Mouse (Mus musculus) erythroblast, embryonic 14.5 days (primary cell): ENCODE results near the gene Gpr108. TPM values are rescaled to one million over a fixed set of nuclear protein-coding genes. Genes with fewer than 3 reads are reported as not detected.
"Not testable (repeated sequence)": the region's sequence is repeated elsewhere in the genome, so short reads cannot be mapped to it uniquely, and the experiment has no call there.

Source experiments
- H3K27me3 ChIP-seq: 2 replicates; pipeline ENCODE4 v1.6.1; 2012; ENCODE audit warnings: inconsistent platforms; ENCODE audit not compliant: control insufficient read depth
- H3K36me3 ChIP-seq: 2 replicates; pipeline ENCODE4 v1.6.1; 2012; ENCODE audit warnings: mild to moderate bottlenecking, inconsistent platforms; ENCODE audit not compliant: control insufficient read depth
- H3K4me1 ChIP-seq: 2 replicates; pipeline ENCODE4 v1.6.1; 2012; ENCODE audit warnings: inconsistent platforms; ENCODE audit not compliant: control insufficient read depth
- H3K4me3 ChIP-seq: replicated peaks from 2 replicates; pipeline ENCODE3; 2012; ENCODE audit warnings: moderate library complexity, mild to moderate bottlenecking, inconsistent platforms
- H3K9me3 ChIP-seq: 2 replicates; pipeline ENCODE4 v1.6.1; 2012; ENCODE audit warnings: low read length, inconsistent platforms, mixed read lengths; ENCODE audit not compliant: control insufficient read depth
- GATA1 ChIP-seq: IDR thresholded peaks from 2 replicates; pipeline ENCODE4 v1.6.1; 2012; ENCODE audit warnings: low read length, inconsistent platforms, mixed read lengths
- TAL1 ChIP-seq: IDR thresholded peaks from 3 replicates; pipeline ENCODE4 v1.6.1; 2012; ENCODE audit warnings: low read length, inconsistent platforms, mixed read lengths
- polyA plus RNA-seq: library from polyadenylated mRNA; stranded (reverse); fragments of >175 nt; gene quantifications from 2 replicates; pipeline ENCODE4 v1.2.3, GENCODE M21; 2012

Gene Gpr108
- polyA plus RNA-seq, 1 experiment: 1.4 TPM

GRCm38 (mm10) chr17:57285077-57285476, 36.8 kb upstream of the Gpr108 start:
- H3K9me3 ChIP-seq: no peaks in the 10 kb centered on the region
- no peak for TF ChIP-seq TAL1
- no peak for TF ChIP-seq GATA1
- H3K27me3 ChIP-seq: peaks cover under 1% of the 10 kb centered on the region
- no peaks in the 10 kb centered on the region for H3K36me3 ChIP-seq
- H3K4me3 ChIP-seq: no peak overlapping the region
- H3K4me1 ChIP-seq: no peaks in the 10 kb centered on the region; the same call in 1 of the 2 replicates

GRCm38 (mm10) chr17:57283906-57284305, 35.7 kb upstream of the Gpr108 start:
- Histone ChIP-seq H3K27me3 (peaks cover 11% of the 10 kb centered on the region), H3K9me3 (no peaks in the 10 kb centered on the region), H3K4me3 (no peak overlapping the region), H3K4me1 (peaks cover 2% of the 10 kb centered on the region), H3K36me3 (no peaks in the 10 kb centered on the region)
- TF ChIP-seq GATA1 (no peak), TAL1 (no peak)

- Histone ChIP-seq H3K36me3 (no peaks in the 10 kb centered on the region), H3K4me1 (peaks cover 20% of the 10 kb centered on the region), H3K27me3 (peaks cover 35% of the 10 kb centered on the region), H3K4me3 (no peak overlapping the region), H3K9me3 (no peaks in the 10 kb centered on the region)
- TF ChIP-seq GATA1 (no peak), TAL1 (no peak)
These were observed 32.2 kb upstream of the Gpr108 start for GRCm38 (mm10) chr17:57280411-57280810.

- H3K36me3 ChIP-seq: no peaks in the 10 kb centered on the region
These were observed 31.5 kb upstream of the Gpr108 start for GRCm38 (mm10) chr17:57279591-57280224.

GRCm38 (mm10) chr17:57278943-57279590, 30.8 kb upstream of the Gpr108 start, which contains the start of gene Vav1:
Gene Vav1 (plus strand): TSS chr17:57279100.
- TF ChIP-seq GATA1 (no peak), TAL1 (no peak)
- Histone ChIP-seq H3K27me3 (peaks cover 48% of the 10 kb centered on the region), H3K4me3 (peak within 1 kb of the TSS; percentile 39), H3K4me1 (peaks cover 26% of the 10 kb centered on the region), H3K9me3 (no peaks in the 10 kb centered on the region), H3K36me3 (no peaks in the 10 kb centered on the region)

More at GRCm38 (mm10) chr17:57279591-57280224, 31.5 kb upstream of the Gpr108 start:
- no peak for TF ChIP-seq GATA1
- TF ChIP-seq TAL1: no peak
- Histone ChIP-seq H3K27me3 (peaks cover 42% of the 10 kb centered on the region), H3K4me1 (peaks cover 26% of the 10 kb centered on the region), H3K9me3 (no peaks in the 10 kb centered on the region), H3K4me3 (no peak overlapping the region)

GRCm38 (mm10) chr17:57278537-57278936, 30.3 kb upstream of the Gpr108 start:
- H3K4me3 ChIP-seq: no peak overlapping the region
- H3K4me1 ChIP-seq: peaks cover 26% of the 10 kb centered on the region
- H3K27me3 ChIP-seq: peaks cover 53% of the 10 kb centered on the region

GRCm38 (mm10) chr17:57277598-57278261, 29.5 kb upstream of the Gpr108 start:
- H3K4me3 ChIP-seq, H3K9me3 ChIP-seq, H3K36me3 ChIP-seq: not testable (repeated sequence)
- Histone ChIP-seq H3K4me1 (peaks cover 26% of the 10 kb centered on the region), H3K27me3 (peaks cover 60% of the 10 kb centered on the region)

More at GRCm38 (mm10) chr17:57278537-57278936, 30.3 kb upstream of the Gpr108 start:
- TF ChIP-seq TAL1: no peak
- no peak for TF ChIP-seq GATA1
- Histone ChIP-seq H3K9me3 (no peaks in the 10 kb centered on the region), H3K36me3 (no peaks in the 10 kb centered on the region)

- Histone ChIP-seq H3K36me3 (no peaks in the 10 kb centered on the region), H3K4me3 (peak overlapping the region; percentile 59), H3K4me1 (peaks cover 26% of the 10 kb centered on the region), H3K9me3 (no peaks in the 10 kb centered on the region), H3K27me3 (peaks cover 63% of the 10 kb centered on the region)
- TF ChIP-seq GATA1: no peak
- TF ChIP-seq TAL1: no peak
These were observed 28.4 kb upstream of the Gpr108 start for GRCm38 (mm10) chr17:57276634-57277121.

- Histone ChIP-seq H3K27me3 (peaks cover 63% of the 10 kb centered on the region), H3K4me3 (peak overlapping the region; percentile 59), H3K36me3 (no peaks in the 10 kb centered on the region), H3K9me3 (no peaks in the 10 kb centered on the region), H3K4me1 (peaks cover 26% of the 10 kb centered on the region)
- TF ChIP-seq TAL1 (no peak), GATA1 (no peak)
These were observed 27.7 kb upstream of the Gpr108 start for GRCm38 (mm10) chr17:57275997-57276351.
